Mouse (Mus musculus) thymus, adult 2 months (tissue): ENCODE data around the gene Desi2.

Experiments used
- CTCF ChIP-seq: fragments of 200-500 bp; IDR thresholded peaks from 2 replicates; pipeline ENCODE4 v1.5.1; 2012; ENCODE audit warnings: mild to moderate bottlenecking, control low read depth, low read length, moderate library complexity, borderline replicate concordance; ENCODE audit not compliant: control insufficient read depth, poor library complexity, insufficient read depth; ENCODE audit errors: extremely low read depth
- POLR2A ChIP-seq: fragments of 200-500 bp; IDR thresholded peaks from 2 replicates; pipeline ENCODE4 v1.6.1; 2012; ENCODE audit warnings: mild to moderate bottlenecking, low read length, control low read depth, moderate library complexity; ENCODE audit not compliant: control insufficient read depth, poor library complexity, insufficient read depth; ENCODE audit errors: extremely low read depth

DNA sequence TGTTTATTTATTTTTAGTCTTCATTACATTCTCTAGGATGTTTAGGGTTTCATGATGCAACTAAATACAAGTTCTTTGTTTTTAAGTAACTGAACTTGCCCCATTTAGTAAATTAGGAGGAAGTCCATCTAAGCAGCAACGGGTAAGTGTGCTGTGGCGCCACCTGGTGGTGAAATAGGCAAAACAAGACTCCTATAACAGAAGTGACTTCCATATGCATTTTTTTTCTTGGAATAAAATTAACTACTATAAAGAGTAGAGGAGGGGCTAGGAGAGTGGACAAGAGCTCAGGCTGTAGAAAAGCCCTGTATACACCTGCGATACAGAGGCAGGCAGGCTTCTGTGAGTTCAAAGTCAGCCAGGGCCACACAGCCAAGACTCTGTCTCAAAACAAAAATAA is 116.2 kb downstream of the Desi2 start:
- no peak for TF ChIP-seq CTCF
- no peak for TF ChIP-seq POLR2A
